Mouse (Mus musculus) forebrain, postnatal 0 days (tissue): Measurements from ENCODE around the gene Apoc4. TPM values are rescaled to one million over a fixed set of nuclear protein-coding genes. Genes with fewer than 3 reads are reported as not detected.

Source experiments
- ATAC-seq: fragments of 200-750 bp; cut with Nextera tagmentation; 2 replicates; pipeline ENCODE4 v1.8.0; 2017; ENCODE audit warnings: mild to moderate bottlenecking, moderate library complexity
- DNase-seq: peaks from one replicate; pipeline ENCODE4 v3.0.0-alpha.2; 2015
- H3K27ac ChIP-seq: fragments of 300-500 bp; sonication (generic); 2 replicates; pipeline ENCODE4 v1.5.1; 2014; ENCODE audit warnings: low read depth, mild to moderate bottlenecking, antibody characterized with exemption, low read length, moderate library complexity, mixed read lengths
- H3K27me3 ChIP-seq: fragments of 300-500 bp; sonication (generic); 2 replicates; pipeline ENCODE4 v1.6.1; 2014; ENCODE audit warnings: mild to moderate bottlenecking, low read length, mixed read lengths; ENCODE audit not compliant: insufficient read depth
- H3K36me3 ChIP-seq: fragments of 300-500 bp; sonication (generic); 2 replicates; pipeline ENCODE4 v1.6.1; 2014; ENCODE audit warnings: mild to moderate bottlenecking, moderate library complexity; ENCODE audit not compliant: insufficient read depth
- H3K4me1 ChIP-seq: fragments of 300-500 bp; sonication (generic); 2 replicates; pipeline ENCODE4 v1.6.1; 2014; ENCODE audit warnings: antibody characterized with exemption; ENCODE audit not compliant: insufficient read depth
- H3K4me2 ChIP-seq: fragments of 300-500 bp; sonication (generic); 2 replicates; pipeline ENCODE4 v1.6.1; 2014; ENCODE audit warnings: low read depth, mild to moderate bottlenecking, moderate library complexity
- H3K4me3 ChIP-seq: fragments of 300-500 bp; sonication (generic); 2 replicates; pipeline ENCODE4 v1.5.1; 2014; ENCODE audit warnings: low read depth, low read length, mixed read lengths
- H3K9ac ChIP-seq: fragments of 300-500 bp; sonication (generic); 2 replicates; pipeline ENCODE4 v1.6.1; 2014; ENCODE audit warnings: mild to moderate bottlenecking
- H3K9me3 ChIP-seq: fragments of 300-500 bp; sonication (generic); 2 replicates; pipeline ENCODE4 v1.6.1; 2016; ENCODE audit warnings: low read length
- CTCF ChIP-seq: sonication (generic); IDR thresholded peaks from 2 replicates; pipeline ENCODE4 v1.5.1; 2016; ENCODE audit warnings: antibody characterized with exemption, control low read depth, low read depth
- WGBS: fragments of 180-500 bp; shearing (Covaris S2); extraction: QIAGEN DNeasy Blood & Tissue Kit; methylation state at CpG from one replicate; pipeline ENCODE4 v1.1.7; 2014; 5-methylcytosine and 5-hydroxymethylcytosine counted together
- polyA plus RNA-seq: library from polyadenylated mRNA; unstranded; fragments of >200 nt; fragmentation: Nextera tagmentation; extraction: Ambion mirVana; gene quantifications from 2 replicates; pipeline ENCODE4 v1.2.1, GENCODE M21; 2015
- total RNA-seq: library from RNA; depleted of rRNA; stranded (reverse); fragments of >200 nt; gene quantifications from 2 replicates; pipeline ENCODE4 v1.2.3, GENCODE M21; 2014

Gene Apoc4
- total and polyA plus RNA-seq, 2 experiments from 2014 or later, result not detected

DNA sequence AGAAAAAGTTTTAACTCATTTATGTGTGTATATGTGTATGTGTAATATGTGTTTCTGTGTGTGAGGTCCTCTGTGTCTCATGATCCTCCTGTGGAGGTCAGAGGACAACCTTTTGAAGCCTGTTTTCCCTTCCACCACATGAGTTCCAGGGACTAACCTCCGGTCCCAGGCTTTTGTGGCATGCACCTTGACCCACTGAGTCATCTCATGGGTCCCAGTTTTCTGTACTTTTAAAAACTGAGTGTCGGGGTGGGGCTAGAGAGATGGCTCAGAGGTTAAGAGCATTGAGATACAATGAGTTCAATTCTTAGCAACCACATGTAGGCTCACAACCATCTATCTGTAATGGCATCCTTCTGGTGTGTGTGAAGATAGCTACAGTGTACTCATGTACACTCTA, 577 bp downstream of the Apoc4 start:
- ATAC-seq, result no peak
- no peak for DNase-seq
- Histone ChIP-seq H3K36me3 (no peaks in the 10 kb centered on the region), H3K4me2 (no peak overlapping the region), H3K27ac (no peak overlapping the region), H3K9me3 (no peaks in the 10 kb centered on the region), H3K27me3 (no peaks in the 10 kb centered on the region), H3K4me1 (no peaks in the 10 kb centered on the region), H3K4me3 (no peak overlapping the region), H3K9ac (no peak overlapping the region)
- 82% methylated on average over 2 of the region's 2 CpGs for WGBS
- no peak for TF ChIP-seq CTCF

- no peak for TF ChIP-seq CTCF
- WGBS, result 89% methylated on average over 3 of the region's 3 CpGs
Observed at GRCm38 (mm10) chr7:19678901-19679300, 2.4 kb downstream of the Apoc4 start.

GRCm38 (mm10) chr7:19677872-19678271, 3.4 kb downstream of the Apoc4 start, which contains the start of gene Apoc2:
Apoc2 (minus strand) TSS chr7:19677941.
- H3K27me3 ChIP-seq, result no peaks in the 10 kb centered on the region
- no peaks in the 10 kb centered on the region for H3K36me3 ChIP-seq
- DNase-seq (no peak), ATAC-seq (no peak)
- H3K4me1 ChIP-seq, result no peaks in the 10 kb centered on the region
- H3K4me3 ChIP-seq, result no peak within 1 kb of the TSS
- no peak within 1 kb of the TSS for H3K9ac ChIP-seq
- no peak within 1 kb of the TSS for H3K4me2 ChIP-seq
- H3K27ac ChIP-seq, result no peak within 1 kb of the TSS
- no peaks in the 10 kb centered on the region for H3K9me3 ChIP-seq
- 81% methylated on average over 8 of the region's 8 CpGs for WGBS
- no peak for TF ChIP-seq CTCF

More at GRCm38 (mm10) chr7:19678901-19679300, 2.4 kb downstream of the Apoc4 start:
- H3K4me2 ChIP-seq, result no peak overlapping the region
- no peaks in the 10 kb centered on the region for H3K36me3 ChIP-seq
- no peaks in the 10 kb centered on the region for H3K9me3 ChIP-seq
- no peaks in the 10 kb centered on the region for H3K4me1 ChIP-seq
- ATAC-seq, result no peak
- H3K27ac ChIP-seq, result no peak overlapping the region
- DNase-seq, result no peak
- no peak overlapping the region for H3K4me3 ChIP-seq
- H3K9ac ChIP-seq, result no peak overlapping the region
- H3K27me3 ChIP-seq, result no peaks in the 10 kb centered on the region

DNA sequence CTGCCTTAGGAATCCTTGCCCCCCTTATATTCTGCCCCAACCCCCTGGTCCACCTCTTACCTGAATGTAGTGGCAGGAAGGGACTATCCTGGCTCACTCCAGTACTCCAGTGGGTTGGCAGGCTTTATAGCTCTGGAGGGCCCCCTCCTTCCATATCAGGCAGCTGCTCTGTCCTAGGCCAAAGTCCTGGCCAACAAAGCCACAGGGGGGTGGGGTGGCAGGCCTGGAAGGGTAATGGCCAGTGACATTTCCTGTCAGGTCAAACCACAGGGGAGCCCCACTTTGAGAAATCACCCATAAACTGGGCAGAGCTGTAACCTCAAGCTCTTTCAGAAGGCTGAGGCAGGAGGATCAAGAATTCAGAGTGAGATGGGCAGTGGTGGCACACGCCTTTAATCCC, 4.6 kb downstream of the Apoc4 start:
- no peak for ATAC-seq
- no peak overlapping the region for H3K27ac ChIP-seq
- H3K9ac ChIP-seq, result no peak overlapping the region
- no peaks in the 10 kb centered on the region for H3K4me1 ChIP-seq
- 80% methylated on average over 1 of the region's 1 CpGs for WGBS
- no peaks in the 10 kb centered on the region for H3K27me3 ChIP-seq
- no peak overlapping the region for H3K4me3 ChIP-seq
- no peaks in the 10 kb centered on the region for H3K9me3 ChIP-seq
- H3K4me2 ChIP-seq, result no peak overlapping the region
- no peak for TF ChIP-seq CTCF
- DNase-seq, result no peak
- H3K36me3 ChIP-seq, result no peaks in the 10 kb centered on the region

DNA sequence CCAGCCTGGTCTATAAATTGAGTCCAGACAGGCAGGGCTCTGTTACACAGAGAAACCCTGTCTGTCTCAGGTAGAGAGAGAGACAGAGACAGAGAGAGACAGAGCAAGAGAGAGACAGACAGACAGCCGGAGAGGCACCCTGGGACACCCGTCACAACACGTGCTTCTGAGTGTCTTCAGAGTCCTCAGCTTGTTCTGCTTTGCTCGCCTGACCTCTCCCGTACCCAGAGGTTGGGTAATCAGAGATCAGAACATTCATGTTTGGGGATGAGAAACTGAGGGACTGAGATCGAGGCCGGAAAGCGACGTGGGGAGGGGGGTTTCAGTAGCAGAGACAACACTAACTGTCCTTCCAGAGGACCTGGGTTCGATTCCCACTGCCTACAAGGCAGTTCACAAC, 5.5 kb downstream of the Apoc4 start:
- Histone ChIP-seq H3K9me3 (no peaks in the 10 kb centered on the region), H3K9ac (no peak overlapping the region), H3K4me2 (no peak overlapping the region), H3K27me3 (no peaks in the 10 kb centered on the region), H3K4me1 (no peaks in the 10 kb centered on the region), H3K36me3 (no peaks in the 10 kb centered on the region), H3K27ac (no peak overlapping the region), H3K4me3 (no peak overlapping the region)
- TF ChIP-seq CTCF, result no peak
- ATAC-seq, result no peak
- WGBS, result 88% methylated on average over 10 of the region's 10 CpGs
- no peak for DNase-seq

GRCm38 (mm10) chr7:19673083-19673699, 8.1 kb downstream of the Apoc4 start:
- Histone ChIP-seq H3K27ac (no peak overlapping the region), H3K9me3 (no peaks in the 10 kb centered on the region), H3K36me3 (no peaks in the 10 kb centered on the region), H3K27me3 (no peaks in the 10 kb centered on the region), H3K4me1 (no peaks in the 10 kb centered on the region), H3K9ac (no peak overlapping the region), H3K4me3 (no peak overlapping the region), H3K4me2 (no peak overlapping the region)
- no peak for TF ChIP-seq CTCF
- no peak for DNase-seq
- WGBS, result 69% methylated on average over 14 of the region's 14 CpGs
- no peak for ATAC-seq

DNA sequence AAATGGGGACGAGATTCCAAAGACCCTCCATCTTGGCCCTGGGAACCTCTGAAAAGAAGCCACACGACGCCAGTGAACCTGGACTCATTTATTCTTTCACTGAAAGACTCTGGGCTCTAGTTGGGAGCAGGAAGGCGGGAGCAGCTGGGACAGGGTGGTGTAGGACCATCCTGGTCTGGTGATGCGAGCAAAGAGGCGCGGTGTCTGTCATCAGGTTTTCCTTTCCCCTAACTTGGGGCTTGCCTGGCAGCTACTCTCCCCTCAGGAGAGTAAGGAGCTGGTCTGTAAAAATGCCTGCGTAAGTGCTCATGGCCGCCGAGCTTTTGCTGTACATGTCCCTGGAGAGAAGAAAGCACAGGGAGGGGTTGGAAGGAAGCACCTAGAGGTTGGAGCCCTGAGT, 9.8 kb downstream of the Apoc4 start:
- Histone ChIP-seq H3K4me2 (no peak overlapping the region), H3K4me1 (no peaks in the 10 kb centered on the region), H3K36me3 (no peaks in the 10 kb centered on the region), H3K27ac (no peak overlapping the region), H3K27me3 (no peaks in the 10 kb centered on the region), H3K9ac (no peak overlapping the region), H3K4me3 (no peak overlapping the region), H3K9me3 (no peaks in the 10 kb centered on the region)
- WGBS, result 68% methylated on average over 10 of the region's 10 CpGs
- no peak for DNase-seq
- no peak for ATAC-seq
- TF ChIP-seq CTCF, result no peak
